Mouse (Mus musculus) intestine, postnatal 0 days (tissue): Measurements from ENCODE around the gene Pex11a. TPM values are rescaled to one million over a fixed set of nuclear protein-coding genes. Genes with fewer than 3 reads are reported as not detected.

Source experiments
- ATAC-seq: fragments of 200-750 bp; cut with Nextera tagmentation; 2 replicates; pipeline ENCODE4 v1.8.0; 2017; ENCODE audit warnings: mild to moderate bottlenecking, moderate TSS enrichment, moderate library complexity
- H3K27ac ChIP-seq: fragments of 300-500 bp; sonication (generic); 2 replicates; pipeline ENCODE4 v1.5.1; 2014; ENCODE audit warnings: mild to moderate bottlenecking, low read depth, low read length, moderate library complexity
- H3K27me3 ChIP-seq: fragments of 300-500 bp; sonication (generic); replicated peaks from 2 replicates; pipeline ENCODE4 v1.6.1; 2014; ENCODE audit warnings: low read length, mixed read lengths; ENCODE audit not compliant: control insufficient read depth, insufficient read depth
- H3K36me3 ChIP-seq: fragments of 300-500 bp; sonication (generic); 2 replicates; pipeline ENCODE4 v1.6.1; 2014; ENCODE audit warnings: mild to moderate bottlenecking, moderate library complexity; ENCODE audit not compliant: control insufficient read depth, insufficient read depth
- H3K4me1 ChIP-seq: fragments of 300-500 bp; sonication (generic); replicated peaks from 2 replicates; pipeline ENCODE4 v1.6.1; 2014; ENCODE audit warnings: antibody characterized with exemption, low read length, mixed read lengths; ENCODE audit not compliant: control insufficient read depth, insufficient read depth
- H3K4me2 ChIP-seq: fragments of 300-500 bp; sonication (generic); replicated peaks from 2 replicates; pipeline ENCODE4 v1.6.1; 2014; ENCODE audit warnings: low read depth, mild to moderate bottlenecking, moderate library complexity
- H3K4me3 ChIP-seq: fragments of 300-500 bp; sonication (generic); 2 replicates; pipeline ENCODE4 v1.5.1; 2014; ENCODE audit warnings: low read depth, low read length
- H3K9ac ChIP-seq: fragments of 300-500 bp; sonication (generic); 2 replicates; pipeline ENCODE4 v1.6.1; 2014; ENCODE audit warnings: mild to moderate bottlenecking, low read depth, low read length
- H3K9me3 ChIP-seq: fragments of 300-500 bp; sonication (generic); 2 replicates; pipeline ENCODE4 v1.6.1; 2016; ENCODE audit warnings: mixed run types; ENCODE audit not compliant: control insufficient read depth
- CTCF ChIP-seq: sonication (generic); IDR thresholded peaks from 2 replicates; pipeline ENCODE4 v1.5.1; 2016; ENCODE audit warnings: low read depth, mild to moderate bottlenecking, control low read depth, antibody characterized with exemption, moderate library complexity
- WGBS: fragments of 180-500 bp; shearing (Covaris S2); extraction: QIAGEN DNeasy Blood & Tissue Kit; methylation state at CpG from one replicate; pipeline ENCODE4 v1.1.7; 2014; 5-methylcytosine and 5-hydroxymethylcytosine counted together
- polyA plus RNA-seq: library from polyadenylated mRNA; unstranded; fragments of >200 nt; fragmentation: Nextera tagmentation; extraction: Ambion mirVana; gene quantifications from 2 replicates; pipeline ENCODE4 v1.2.1, GENCODE M21; 2015

Pex11a gene
- polyA plus RNA-seq, 1 experiment from 2014 or later, result 23.3 TPM

GRCm38 (mm10) chr7:79744585-79744984 is 1.7 kb upstream of the Pex11a start:
- Histone ChIP-seq H3K27me3 (no peaks in the 10 kb centered on the region), H3K4me3 (no peak overlapping the region), H3K4me2 (no peak overlapping the region), H3K9ac (no peak overlapping the region), H3K27ac (no peak overlapping the region), H3K9me3 (no peaks in the 10 kb centered on the region), H3K36me3 (0 out of 2 replicates have a peak, but pooled peaks cover 3% of the 10 kb centered on the region), H3K4me1 (peaks cover 4% of the 10 kb centered on the region; the same call in 1 of the 2 replicates)
- no peak for ATAC-seq
- no peak for TF ChIP-seq CTCF
- 81% methylated on average over 5 of the region's 5 CpGs for WGBS

GRCm38 (mm10) chr7:79744051-79744450 is 1.1 kb upstream of the Pex11a start:
- Histone ChIP-seq H3K9me3 (no peaks in the 10 kb centered on the region), H3K27me3 (no peaks in the 10 kb centered on the region), H3K4me3 (no peak overlapping the region), H3K9ac (no peak overlapping the region), H3K27ac (no peak overlapping the region), H3K4me2 (no peak overlapping the region), H3K36me3 (peaks cover 4% of the 10 kb centered on the region; the same call in 1 of the 2 replicates), H3K4me1 (peaks cover 4% of the 10 kb centered on the region; the same call in 1 of the 2 replicates)
- no peak for ATAC-seq
- WGBS, result 88% methylated on average over 9 of the region's 9 CpGs
- no peak for TF ChIP-seq CTCF

DNA sequence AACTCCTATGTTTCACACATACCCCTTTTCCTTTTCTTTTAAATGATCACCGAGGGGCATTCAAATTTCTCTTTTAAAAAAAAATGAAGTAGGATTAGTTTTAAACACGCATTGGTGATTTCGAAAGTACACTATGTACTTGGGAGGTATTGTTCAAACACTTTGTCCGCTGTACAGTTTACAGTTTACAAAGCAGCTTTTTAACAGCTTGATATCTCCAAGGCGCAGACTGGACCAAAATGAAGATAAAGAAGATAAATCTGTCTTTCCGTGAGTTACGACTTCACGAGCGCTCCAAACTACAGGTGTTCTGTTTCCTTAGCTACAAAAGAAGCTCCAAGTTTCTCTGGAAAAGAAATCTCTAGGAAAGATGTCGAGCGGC is 663 bp downstream of the Pex11a start:
- no peak for TF ChIP-seq CTCF
- Histone ChIP-seq H3K4me3 (peak overlapping the region; percentile 75), H3K27me3 (no peaks in the 10 kb centered on the region), H3K9ac (0 out of 2 replicates have a peak overlapping the region, but pooled peaks have one; percentile 78), H3K27ac (no peak overlapping the region), H3K4me2 (peak overlapping the region; percentile 99), H3K36me3 (peaks cover 20% of the 10 kb centered on the region), H3K4me1 (peaks cover 4% of the 10 kb centered on the region; the same call in 1 of the 2 replicates), H3K9me3 (no peaks in the 10 kb centered on the region)
- WGBS, result 10% methylated on average over 11 of the region's 11 CpGs
- ATAC-seq, result no peak

GRCm38 (mm10) chr7:79740279-79740678 is 2.7 kb downstream of the Pex11a start:
- Histone ChIP-seq H3K9ac (no peak overlapping the region), H3K27ac (no peak overlapping the region), H3K27me3 (no peaks in the 10 kb centered on the region), H3K9me3 (no peaks in the 10 kb centered on the region), H3K36me3 (peaks cover 29% of the 10 kb centered on the region), H3K4me1 (peaks cover 4% of the 10 kb centered on the region; the same call in 1 of the 2 replicates), H3K4me2 (no peak overlapping the region), H3K4me3 (no peak overlapping the region)
- no peak for ATAC-seq
- 86% methylated on average over 4 of the region's 4 CpGs for WGBS
- no peak for TF ChIP-seq CTCF

DNA sequence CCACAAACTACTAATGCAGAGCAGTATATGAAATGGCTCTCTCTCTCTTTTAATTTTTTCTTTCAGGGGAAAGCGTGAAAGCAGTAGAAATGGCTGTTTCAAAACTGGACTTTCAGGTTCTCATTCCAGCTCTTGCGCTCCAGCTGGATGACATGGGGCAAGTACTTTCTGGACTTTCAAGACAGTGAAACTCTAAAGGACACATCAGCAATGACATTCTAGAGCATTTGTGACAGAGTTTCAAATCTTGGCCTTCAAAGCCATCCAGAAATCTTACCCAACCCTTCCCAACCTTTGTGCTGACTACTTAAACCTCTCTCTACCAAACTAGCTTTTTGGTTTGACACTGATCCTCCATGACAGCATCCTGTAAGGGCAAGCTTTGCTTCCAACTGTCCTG is 4.0 kb downstream of the Pex11a start:
- no peaks in the 10 kb centered on the region for H3K27me3 ChIP-seq
- TF ChIP-seq CTCF, result no peak
- peaks cover 7% of the 10 kb centered on the region; the same call in 1 of the 2 replicates for H3K4me1 ChIP-seq
- no peak overlapping the region for H3K27ac ChIP-seq
- H3K9me3 ChIP-seq, result no peaks in the 10 kb centered on the region
- 93% methylated on average over 2 of the region's 2 CpGs for WGBS
- H3K4me3 ChIP-seq, result no peak overlapping the region
- H3K36me3 ChIP-seq, result peaks cover 29% of the 10 kb centered on the region
- no peak overlapping the region for H3K9ac ChIP-seq
- no peak overlapping the region for H3K4me2 ChIP-seq
- ATAC-seq, result no peak

DNA sequence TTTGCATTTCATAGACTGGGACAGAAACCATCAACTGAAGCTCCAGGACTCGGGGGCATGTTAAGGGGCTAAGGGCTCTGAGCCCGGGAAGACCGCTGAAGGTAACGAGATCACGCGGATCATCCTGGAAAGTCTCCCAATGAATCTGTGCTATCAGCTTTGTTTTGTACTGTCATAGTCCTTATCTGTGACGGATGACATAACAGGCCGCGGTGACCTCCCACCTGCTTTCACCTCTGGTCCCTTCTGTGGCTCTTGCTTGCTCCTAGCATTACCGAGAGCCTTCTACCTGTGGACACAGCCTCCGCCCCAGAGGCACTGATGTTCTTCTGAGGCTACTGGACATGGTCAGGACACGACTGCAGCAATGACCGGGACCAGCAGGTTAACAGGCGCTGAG is 6.4 kb downstream of the Pex11a start:
- H3K27me3 ChIP-seq, result 0 out of 2 replicates have a peak, but pooled peaks cover 3% of the 10 kb centered on the region
- WGBS, result 88% methylated on average over 14 of the region's 14 CpGs
- no peak for TF ChIP-seq CTCF

GRCm38 (mm10) chr7:79734563-79734962 is 8.4 kb downstream of the Pex11a start:
- no peak for TF ChIP-seq CTCF
- H3K4me1 ChIP-seq, result 0 out of 2 replicates have a peak, but pooled peaks cover 3% of the 10 kb centered on the region
- ATAC-seq, result peak; percentile 97
- 0 out of 2 replicates have a peak, but pooled peaks cover 3% of the 10 kb centered on the region for H3K27me3 ChIP-seq
- H3K9me3 ChIP-seq, result no peaks in the 10 kb centered on the region
- no peak overlapping the region for H3K9ac ChIP-seq
- peak overlapping the region; percentile 70 for H3K27ac ChIP-seq
- WGBS, result 40% methylated on average over 8 of the region's 8 CpGs
- H3K4me2 ChIP-seq, result peak overlapping the region; percentile 40
- no peak overlapping the region for H3K4me3 ChIP-seq
- H3K36me3 ChIP-seq, result peaks cover 25% of the 10 kb centered on the region

More for the DNA sequence above, 6.4 kb downstream of the Pex11a start:
- H3K4me1 ChIP-seq, result 0 out of 2 replicates have a peak, but pooled peaks cover 3% of the 10 kb centered on the region
- no peak overlapping the region for H3K27ac ChIP-seq
- no peaks in the 10 kb centered on the region for H3K9me3 ChIP-seq
- no peak overlapping the region for H3K4me2 ChIP-seq
- H3K9ac ChIP-seq, result no peak overlapping the region
- no peak overlapping the region for H3K4me3 ChIP-seq
- ATAC-seq, result no peak
- peaks cover 29% of the 10 kb centered on the region for H3K36me3 ChIP-seq
